Mouse (Mus musculus): Measurements from ENCODE around the gene Gm20792. TPM values are rescaled to one million over a fixed set of nuclear protein-coding genes. Genes with fewer than 3 reads are reported as not detected.
"Not testable (repeated sequence)": the region's sequence is repeated elsewhere in the genome, so short reads cannot be mapped to it uniquely, and the experiment has no call there.

The Gm20792 gene
- total RNA-seq (2014; fragmentation: Nextera tagmentation): not detected in 2 replicates
- not detected in 2 replicates for total RNA-seq (2017)
- polyA plus RNA-seq (2012): not detected in 2 replicates

- not testable (repeated sequence) for H3K4me3 ChIP-seq (ENCODE audit: low read depth, low read length); H3K4me1 ChIP-seq (ENCODE audit: insufficient read depth, low read depth, low read length); DNase-seq (ENCODE audit: low spot score); H3K9me3 ChIP-seq (replicated peaks); H3K27me3 ChIP-seq (ENCODE audit: insufficient read depth, low read length); H3K36me3 ChIP-seq (replicated peaks); ATAC-seq (ENCODE audit: extremely low read depth, insufficient number of reproducible peaks, low FRiP score, poor library complexity, severe bottlenecking)
Measured at GRCm38 (mm10) chrY:48311555-48311954, at the start of gene Gm20792. Gene Gm20792 (plus strand): TSS chrY:48311855.
